Mouse (Mus musculus) WW6 (cell line): ENCODE measurements around the gene Pank4.

ENCODE experiments used
- DNase-seq: peaks from one replicate; pipeline ENCODE4 v3.0.0-alpha.2; 2013; ENCODE audit warnings: low read depth, low spot score

Gene Pank4

GRCm38 (mm10) chr4:154963901-154964580, at the start of gene Pank4:
TSS of gene Pank4 (plus strand) at chr4:154964123.
- no peak for DNase-seq

GRCm38 (mm10) chr4:154914252-154914651, 49.7 kb upstream of the Pank4 start:
- no peak for DNase-seq

GRCm38 (mm10) chr4:154914707-154915106, 49.2 kb upstream of the Pank4 start:
- DNase-seq, result no peak

GRCm38 (mm10) chr4:154915286-154915685, 48.6 kb upstream of the Pank4 start:
- no peak for DNase-seq

- no peak for DNase-seq
Measured at GRCm38 (mm10) chr4:154916662-154917061, 47.3 kb upstream of the Pank4 start.

GRCm38 (mm10) chr4:154922291-154922690, 41.6 kb upstream of the Pank4 start:
- no peak for DNase-seq

DNA sequence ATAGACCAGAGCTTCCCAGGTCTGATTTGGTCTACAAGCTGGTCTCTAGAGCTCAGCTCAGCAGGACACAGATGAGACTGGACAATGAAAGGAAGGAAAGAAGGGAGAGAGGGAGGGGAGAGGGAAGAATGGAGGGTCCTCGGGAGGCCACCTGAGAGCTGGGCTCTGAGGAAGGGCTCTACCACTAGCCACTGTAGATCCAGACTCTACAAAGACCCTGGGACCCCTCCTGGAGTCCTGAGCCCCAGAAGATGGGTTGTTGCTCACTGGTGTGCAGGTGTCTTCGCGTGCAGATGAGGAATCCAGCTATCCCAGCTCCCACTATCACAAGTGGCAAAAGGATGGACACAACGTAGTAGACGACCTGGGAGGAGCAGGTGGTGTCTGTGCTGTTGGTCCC, 41.0 kb upstream of the Pank4 start:
- no peak for DNase-seq

- DNase-seq, result no peak
Measured at GRCm38 (mm10) chr4:154925413-154925812, 38.5 kb upstream of the Pank4 start.

DNA sequence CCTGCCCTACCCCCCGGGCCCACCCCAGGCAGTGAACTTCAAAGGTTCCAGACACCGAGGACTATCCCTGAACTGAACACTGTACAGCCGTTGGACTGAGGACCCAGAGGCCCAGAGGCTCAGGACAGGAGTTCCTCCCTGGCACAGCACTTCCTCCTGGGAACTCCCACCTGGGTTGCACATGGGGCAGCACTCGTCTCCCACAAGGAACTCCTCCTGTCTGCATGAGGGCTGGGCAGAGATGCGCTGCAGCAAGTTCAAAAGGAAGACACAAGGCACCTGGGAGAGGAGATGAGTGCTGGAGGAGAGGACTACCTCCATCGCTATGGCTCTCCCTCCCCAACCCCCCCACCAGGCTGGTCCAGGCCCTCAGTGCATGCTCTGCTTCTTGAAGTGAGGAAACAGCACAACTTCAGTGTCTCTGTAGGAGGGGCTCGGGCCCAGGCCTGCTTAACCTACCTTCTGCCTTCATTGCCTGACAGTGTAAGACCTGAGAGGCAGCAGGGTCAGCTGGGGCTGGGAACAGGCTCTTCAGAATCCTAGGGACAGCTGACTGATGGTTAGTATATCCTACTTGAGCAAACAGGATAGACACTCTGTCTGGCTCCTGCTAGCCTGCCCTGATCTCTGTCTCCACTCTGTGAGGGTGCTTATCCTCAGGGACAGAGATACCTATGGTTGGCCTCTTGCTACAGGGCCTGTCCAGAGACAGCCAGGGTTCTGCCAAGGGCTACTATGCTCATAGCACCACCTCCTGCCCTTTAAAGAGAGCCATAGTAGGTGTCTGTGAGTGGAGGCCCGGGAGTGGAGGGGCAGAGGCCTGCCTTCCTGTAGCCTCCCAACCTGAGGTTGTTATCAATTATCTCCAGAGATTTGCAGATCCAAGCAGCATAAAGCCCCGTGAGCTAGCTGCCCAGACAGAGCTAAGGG, 36.7 kb upstream of the Pank4 start:
- DNase-seq, result no peak

DNA sequence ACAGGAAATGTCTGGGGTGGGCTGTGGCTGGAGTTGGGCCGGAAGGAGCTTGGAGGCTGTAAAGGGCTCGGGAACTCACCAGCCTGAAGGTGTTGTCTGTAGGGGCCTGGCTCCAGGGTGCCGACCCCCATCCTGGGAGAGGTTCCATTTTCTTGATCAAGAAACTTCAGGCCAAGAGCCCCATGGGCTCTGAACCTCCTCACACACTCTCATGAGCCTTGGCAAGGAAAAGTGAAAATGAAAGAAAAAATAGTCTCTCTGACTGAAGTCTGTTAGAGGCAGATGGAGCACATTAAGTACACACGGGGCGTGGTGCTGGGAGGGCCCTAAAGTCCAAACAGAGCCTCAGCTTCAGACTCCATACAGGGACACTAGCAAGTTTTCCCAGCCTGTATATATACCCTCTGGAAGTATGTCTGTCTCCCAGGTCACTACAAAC, 36.0 kb upstream of the Pank4 start:
- no peak for DNase-seq

- DNase-seq, result no peak
Measured at GRCm38 (mm10) chr4:154928395-154929087, 35.4 kb upstream of the Pank4 start, which contains the start of gene Tnfrsf14. TSS of gene Tnfrsf14 (minus strand) at chr4:154928563.

DNA sequence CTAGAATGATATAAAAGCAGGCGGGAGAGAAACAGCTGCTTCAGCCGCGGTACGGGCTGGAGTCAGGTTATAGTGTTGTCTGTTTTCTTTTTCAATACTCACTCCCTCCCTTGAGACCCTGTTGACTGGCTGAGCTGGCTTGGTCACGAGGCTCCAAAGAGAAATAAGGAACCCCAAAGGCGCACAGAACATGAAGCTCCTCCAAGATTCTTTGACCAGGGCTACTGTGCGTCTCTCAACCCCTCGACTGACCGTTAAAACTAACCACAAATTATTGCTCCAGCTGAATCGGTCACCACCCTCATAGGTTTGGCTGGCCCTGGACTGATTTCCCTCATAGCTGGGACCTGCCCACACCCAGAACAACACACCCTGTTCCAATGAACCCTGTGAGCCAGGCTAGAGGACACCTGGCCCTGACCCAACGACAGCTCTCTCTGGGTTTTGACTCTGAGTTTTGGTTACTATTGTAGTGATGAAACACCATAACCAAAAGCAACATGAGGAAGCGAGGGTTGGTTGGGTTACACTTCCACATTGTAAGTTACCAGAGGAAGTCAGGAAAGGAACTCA, 34.7 kb upstream of the Pank4 start:
- DNase-seq, result no peak

DNA sequence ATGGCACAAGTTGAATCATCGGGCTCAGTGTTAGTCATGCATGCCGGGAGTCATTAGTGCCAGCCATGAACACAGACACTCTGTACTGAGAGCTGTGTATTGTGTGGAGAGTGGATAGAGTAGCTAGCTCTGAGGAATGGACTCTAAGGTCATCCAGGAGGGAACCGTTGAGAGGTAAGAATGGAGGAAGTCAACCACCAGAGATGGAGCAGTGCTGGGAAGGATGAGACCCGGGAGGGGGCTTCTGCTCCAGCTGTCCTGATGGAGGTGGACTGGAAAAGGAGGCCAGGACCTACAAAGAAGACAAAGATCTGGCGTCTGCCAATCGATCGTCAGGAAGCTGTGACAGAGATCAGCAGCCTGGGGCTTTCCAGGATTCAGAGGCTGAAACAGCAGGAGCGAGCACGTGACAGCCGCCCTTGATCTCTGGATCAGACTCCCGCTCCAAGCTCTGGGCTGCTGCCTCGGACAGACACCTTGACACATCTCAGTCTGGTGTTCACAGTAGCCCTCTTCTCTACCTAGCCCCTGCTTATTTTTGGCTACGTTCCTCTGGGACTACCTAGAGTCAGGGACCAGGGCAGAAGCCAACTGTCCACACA, 30.5 kb upstream of the Pank4 start:
- no peak for DNase-seq

GRCm38 (mm10) chr4:154934800-154935199, 29.1 kb upstream of the Pank4 start:
- no peak for DNase-seq

DNA sequence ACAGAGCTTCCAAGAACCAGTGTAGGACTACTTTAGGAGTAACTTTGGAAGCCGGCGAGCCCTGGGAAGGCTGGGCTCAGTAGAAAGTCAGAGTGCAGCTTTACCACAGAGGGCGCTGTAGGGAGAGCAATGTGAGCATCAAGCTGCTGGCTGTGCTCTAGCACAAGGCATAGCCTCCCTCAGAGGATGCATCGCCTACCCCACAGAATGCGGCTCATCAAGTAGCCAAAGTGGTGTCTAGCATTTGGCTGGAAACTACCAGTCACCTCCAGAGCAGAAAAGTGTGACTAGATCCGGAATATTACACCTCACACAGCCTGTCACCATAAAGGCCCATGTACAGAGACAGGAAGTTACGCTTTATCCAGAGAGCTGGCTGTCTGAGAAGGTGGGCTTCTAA, 28.1 kb upstream of the Pank4 start:
- no peak for DNase-seq

DNA sequence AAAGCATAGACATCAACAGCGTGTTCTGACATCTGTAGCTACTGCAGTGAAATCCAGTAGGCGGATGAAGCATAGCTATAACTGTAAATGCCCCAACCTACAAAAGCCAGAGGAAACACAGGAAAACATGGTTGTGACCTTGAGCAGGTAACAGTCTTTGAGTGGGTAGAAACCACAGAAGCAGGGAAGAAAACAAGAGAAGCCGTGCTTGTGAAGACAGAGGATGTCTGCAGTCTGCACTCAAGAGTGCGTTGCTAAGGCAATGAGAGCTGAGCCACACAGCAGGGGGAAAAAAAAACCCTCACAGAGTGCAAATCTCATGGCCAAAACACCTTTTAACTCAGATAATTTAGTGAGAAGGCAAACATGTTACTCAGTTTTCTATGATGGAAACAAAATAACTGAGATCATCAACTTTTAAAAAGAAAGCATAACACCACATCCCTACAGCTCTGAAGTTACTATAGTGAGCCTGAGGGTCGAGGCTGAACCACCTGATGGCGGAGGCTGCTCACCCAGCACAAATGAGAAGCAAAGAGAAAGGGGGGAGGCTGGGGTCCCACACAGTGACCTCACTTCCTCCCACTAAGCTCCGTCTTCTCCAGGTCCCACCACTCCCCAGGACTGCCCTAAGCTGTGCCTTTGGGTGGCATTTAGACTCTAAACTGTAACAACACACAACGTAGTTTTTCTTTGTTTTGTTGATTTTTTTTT, 27.2 kb upstream of the Pank4 start:
- no peak for DNase-seq

- DNase-seq, result no peak
Measured at GRCm38 (mm10) chr4:154937746-154938145, 26.2 kb upstream of the Pank4 start.

DNA sequence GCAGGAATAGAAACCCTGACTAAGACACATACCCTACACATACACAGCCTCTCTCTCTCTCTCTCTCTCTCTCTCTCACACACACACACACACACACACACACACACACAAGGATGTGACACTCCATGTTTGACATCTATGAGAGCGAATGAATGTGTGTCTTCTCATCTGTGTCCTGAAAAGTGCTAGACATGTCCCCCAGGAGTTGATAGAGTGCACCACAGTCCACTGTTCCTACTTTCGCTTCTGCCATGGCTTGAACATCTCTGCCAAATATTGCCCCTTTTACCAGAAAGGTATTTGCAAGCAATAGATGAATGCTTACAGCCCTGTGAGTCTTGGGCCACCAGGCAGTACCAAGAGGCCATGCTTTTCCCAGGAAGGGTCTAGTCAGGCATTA, 23.8 kb upstream of the Pank4 start:
- DNase-seq, result no peak

GRCm38 (mm10) chr4:154941831-154942230, 22.1 kb upstream of the Pank4 start:
- DNase-seq, result no peak

GRCm38 (mm10) chr4:154942632-154943322, 21.1 kb upstream of the Pank4 start:
- DNase-seq, result no peak
